Mouse (Mus musculus) adrenal gland (tissue): ENCODE measurements around the gene Pard6a.

Source experiments
- intact Hi-C: fragments of 180-260 bp; cut with DNase I; formaldehyde crosslinking; loops from one replicate; pipeline ENCODE4 v1.15.1; 2025

Gene Pard6a

DNA sequence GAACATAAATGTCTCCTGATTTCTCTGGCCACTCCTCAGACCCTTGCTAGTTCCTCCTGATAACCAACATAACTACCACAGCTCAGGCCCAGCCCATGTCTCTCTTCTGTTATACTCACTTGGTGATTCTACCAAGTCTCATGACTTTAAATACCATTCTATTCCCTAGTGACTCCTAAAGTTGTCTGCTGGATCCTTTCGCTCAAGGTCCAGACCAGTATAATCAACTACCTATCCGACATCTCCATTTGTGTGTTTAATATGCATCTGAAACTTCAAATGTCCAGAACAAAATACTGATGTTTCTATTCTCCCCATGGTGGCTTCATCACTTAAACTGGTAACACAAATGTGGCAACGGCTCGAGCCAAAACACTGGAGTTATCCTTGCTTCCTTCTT is 42.4 kb downstream of the Pard6a start:
- intact Hi-C loops, result no loop called here

DNA sequence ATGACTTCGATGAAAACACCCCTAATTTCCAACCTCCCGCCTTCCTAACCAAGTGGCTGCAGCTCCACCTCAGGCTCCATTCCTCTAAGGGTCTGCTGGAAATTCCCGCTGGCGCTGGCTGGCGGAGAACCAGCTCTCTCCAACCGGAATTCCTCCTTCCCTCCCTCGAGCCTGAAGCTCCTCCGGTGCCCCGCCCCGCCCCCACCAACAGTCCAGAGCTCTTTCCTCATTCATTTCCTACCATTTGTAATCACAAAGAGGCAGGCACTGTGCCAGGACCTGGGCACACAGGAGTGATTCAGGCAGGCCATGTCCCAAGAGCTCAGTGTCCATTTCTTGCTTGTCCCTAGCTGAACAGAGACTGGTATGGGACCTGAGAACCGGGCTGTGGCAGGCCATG is 49.7 kb downstream of the Pard6a start:
- intact Hi-C loops, result no loop called here
